Mouse (Mus musculus): Measurements from ENCODE around the gene Grik4. TPM values are rescaled to one million over a fixed set of nuclear protein-coding genes. Genes with fewer than 3 reads are reported as not detected.

Gene Grik4
- polyA plus RNA-seq, 1 experiment = 0.17 TPM

- Histone ChIP-seq H3K27me3 (replicated peaks) (peaks cover 7% of the 10 kb centered on the region), H3K9me3 (peaks cover 3% of the 10 kb centered on the region; the same call in 1 of the 2 replicates)
Measured at GRCm38 (mm10) chr9:42713912-42714311, 230.4 kb downstream of the Grik4 start.

GRCm38 (mm10) chr9:42705848-42706247 lies 238.4 kb downstream of the Grik4 start:
- peaks cover 19% of the 10 kb centered on the region for H3K27me3 ChIP-seq (replicated peaks)

More at GRCm38 (mm10) chr9:42713912-42714311, 230.4 kb downstream of the Grik4 start:
- TF ChIP-seq FLI1 (IDR thresholded peaks at IDR 0.05; ENCODE audit: low read length) (no peak), GATA1 (IDR thresholded peaks at IDR 0.05; ENCODE audit: borderline replicate concordance, low read length) (no peak)
- Histone ChIP-seq H3K4me1 (no peaks in the 10 kb centered on the region), H3K36me3 (replicated peaks; ENCODE audit: low read length) (no peaks in the 10 kb centered on the region), H3K4me3 (replicated peaks) (no peak overlapping the region)

GRCm38 (mm10) chr9:42703191-42703854 lies 241.0 kb downstream of the Grik4 start:
- Histone ChIP-seq H3K9me3 (no peaks in the 10 kb centered on the region), H3K27me3 (replicated peaks) (peaks cover 20% of the 10 kb centered on the region), H3K4me3 (replicated peaks) (no peak overlapping the region), H3K4me1 (peaks cover 7% of the 10 kb centered on the region), H3K36me3 (replicated peaks; ENCODE audit: low read length) (no peaks in the 10 kb centered on the region)
- TF ChIP-seq GATA1 (IDR thresholded peaks at IDR 0.05; ENCODE audit: borderline replicate concordance, low read length) (no peak), FLI1 (IDR thresholded peaks at IDR 0.05; ENCODE audit: low read length) (no peak)

More at GRCm38 (mm10) chr9:42705848-42706247, 238.4 kb downstream of the Grik4 start:
- no peak overlapping the region for H3K4me3 ChIP-seq (replicated peaks)
- H3K36me3 ChIP-seq (replicated peaks; ENCODE audit: low read length) = no peaks in the 10 kb centered on the region
- no peaks in the 10 kb centered on the region for H3K4me1 ChIP-seq
- no peaks in the 10 kb centered on the region for H3K9me3 ChIP-seq
- no peak for TF ChIP-seq GATA1 (IDR thresholded peaks at IDR 0.05; ENCODE audit: borderline replicate concordance, low read length)
- TF ChIP-seq FLI1 (IDR thresholded peaks at IDR 0.05; ENCODE audit: low read length) = no peak

- Histone ChIP-seq H3K4me3 (replicated peaks) (no peak overlapping the region), H3K36me3 (replicated peaks; ENCODE audit: low read length) (no peaks in the 10 kb centered on the region), H3K4me1 (peaks cover 7% of the 10 kb centered on the region), H3K9me3 (peaks cover under 1% of the 10 kb centered on the region), H3K27me3 (replicated peaks) (peaks cover 20% of the 10 kb centered on the region)
- TF ChIP-seq FLI1 (IDR thresholded peaks at IDR 0.05; ENCODE audit: low read length) (no peak), GATA1 (IDR thresholded peaks at IDR 0.05; ENCODE audit: borderline replicate concordance, low read length) (no peak)
Measured at GRCm38 (mm10) chr9:42702231-42703132, 241.8 kb downstream of the Grik4 start.

GRCm38 (mm10) chr9:42701729-42702128 lies 242.6 kb downstream of the Grik4 start:
- TF ChIP-seq FLI1 (IDR thresholded peaks at IDR 0.05; ENCODE audit: low read length) (no peak), GATA1 (IDR thresholded peaks at IDR 0.05; ENCODE audit: borderline replicate concordance, low read length) (no peak)

GRCm38 (mm10) chr9:42693024-42693423 lies 251.3 kb downstream of the Grik4 start:
- H3K4me1 ChIP-seq = no peaks in the 10 kb centered on the region
- H3K36me3 ChIP-seq (replicated peaks; ENCODE audit: low read length) = no peaks in the 10 kb centered on the region
- H3K27me3 ChIP-seq (replicated peaks) = peaks cover 4% of the 10 kb centered on the region
- no peak overlapping the region for H3K4me3 ChIP-seq (replicated peaks)
- H3K9me3 ChIP-seq = peaks cover 22% of the 10 kb centered on the region
- TF ChIP-seq FLI1 (IDR thresholded peaks at IDR 0.05; ENCODE audit: low read length) (no peak), GATA1 (IDR thresholded peaks at IDR 0.05; ENCODE audit: borderline replicate concordance, low read length) (no peak)

More at GRCm38 (mm10) chr9:42701729-42702128, 242.6 kb downstream of the Grik4 start:
- peaks cover 7% of the 10 kb centered on the region for H3K4me1 ChIP-seq
- H3K27me3 ChIP-seq (replicated peaks) = peaks cover 20% of the 10 kb centered on the region
- peaks cover 7% of the 10 kb centered on the region for H3K9me3 ChIP-seq
- no peaks in the 10 kb centered on the region for H3K36me3 ChIP-seq (replicated peaks; ENCODE audit: low read length)
- no peak overlapping the region for H3K4me3 ChIP-seq (replicated peaks)

GRCm38 (mm10) chr9:42688143-42688542 lies 256.1 kb downstream of the Grik4 start:
- peaks cover 7% of the 10 kb centered on the region for H3K27me3 ChIP-seq (replicated peaks)
- TF ChIP-seq GATA1 (IDR thresholded peaks at IDR 0.05; ENCODE audit: borderline replicate concordance, low read length) = no peak
- no peak for TF ChIP-seq FLI1 (IDR thresholded peaks at IDR 0.05; ENCODE audit: low read length)
- H3K9me3 ChIP-seq = no peaks in the 10 kb centered on the region
- no peaks in the 10 kb centered on the region for H3K4me1 ChIP-seq
- no peaks in the 10 kb centered on the region for H3K36me3 ChIP-seq (replicated peaks; ENCODE audit: low read length)
- H3K4me3 ChIP-seq (replicated peaks) = no peak overlapping the region

GRCm38 (mm10) chr9:42686104-42686503 lies 258.2 kb downstream of the Grik4 start:
- peaks cover 10% of the 10 kb centered on the region for H3K27me3 ChIP-seq (replicated peaks)

GRCm38 (mm10) chr9:42674017-42674412 lies 270.3 kb downstream of the Grik4 start:
- Histone ChIP-seq H3K4me1 (no peaks in the 10 kb centered on the region), H3K9me3 (no peaks in the 10 kb centered on the region)

More at GRCm38 (mm10) chr9:42686104-42686503, 258.2 kb downstream of the Grik4 start:
- no peak for TF ChIP-seq FLI1 (IDR thresholded peaks at IDR 0.05; ENCODE audit: low read length)
- TF ChIP-seq GATA1 (IDR thresholded peaks at IDR 0.05; ENCODE audit: borderline replicate concordance, low read length) = no peak
- Histone ChIP-seq H3K36me3 (replicated peaks; ENCODE audit: low read length) (no peaks in the 10 kb centered on the region), H3K4me1 (no peaks in the 10 kb centered on the region), H3K4me3 (replicated peaks) (no peak overlapping the region), H3K9me3 (no peaks in the 10 kb centered on the region)

More at GRCm38 (mm10) chr9:42674017-42674412, 270.3 kb downstream of the Grik4 start:
- H3K4me3 ChIP-seq (replicated peaks) = no peak overlapping the region
- no peaks in the 10 kb centered on the region for H3K36me3 ChIP-seq (replicated peaks; ENCODE audit: low read length)
- no peak for TF ChIP-seq FLI1 (IDR thresholded peaks at IDR 0.05; ENCODE audit: low read length)
- TF ChIP-seq GATA1 (IDR thresholded peaks at IDR 0.05; ENCODE audit: borderline replicate concordance, low read length) = no peak
- H3K27me3 ChIP-seq (replicated peaks) = peaks cover 19% of the 10 kb centered on the region
